ENCODE assay signal across 8 mouse cellular contexts in genomic region chr16:4624481-4625110, GRCm38 (mm10). TPM values are rescaled to one million over a fixed set of nuclear protein-coding genes. Genes with fewer than 3 reads are reported as not detected.
DNase-seq lines count a peak whose midpoint lies in the region; ATAC-seq and TF ChIP-seq lines count a peak whose summit lies in the region.

Gene Pam16 (minus strand): TSS chr16:4624988.

- peak within 1 kb of the TSS; percentile 80 for H3K9ac ChIP-seq in forebrain, embryonic 12.5 days
- peak within 1 kb of the TSS; percentile 92 for H3K9ac ChIP-seq in heart, postnatal 0 days (replicated peaks; ENCODE audit: low read depth, low read length)
- peak within 1 kb of the TSS; percentile 87 for H3K9ac ChIP-seq in liver, embryonic 16.5 days (ENCODE audit: low read depth, low read length)
- H3K9ac ChIP-seq in neural tube, embryonic 13.5 days = peak within 1 kb of the TSS; percentile 87

- peak within 1 kb of the TSS; percentile 80 for H3K27ac ChIP-seq in forebrain, embryonic 12.5 days
- peak within 1 kb of the TSS; percentile 89 for H3K27ac ChIP-seq in heart, postnatal 0 days (ENCODE audit: low read depth)
- H3K27ac ChIP-seq in liver, embryonic 16.5 days (ENCODE audit: low read length) = peak within 1 kb of the TSS; percentile 85
- peak within 1 kb of the TSS; percentile 89 for H3K27ac ChIP-seq in neural tube, embryonic 13.5 days (replicated peaks)
- peak within 1 kb of the TSS; percentile 89 for H3K27ac ChIP-seq in testis, adult 2 months (ENCODE audit: control insufficient read depth, insufficient read depth, low read depth, low read length)

- peak within 1 kb of the TSS; percentile 77 for H3K4me2 ChIP-seq in forebrain, embryonic 12.5 days
- H3K4me2 ChIP-seq in heart, postnatal 0 days (ENCODE audit: low read depth, low read length) = peak within 1 kb of the TSS; percentile 69
- peak within 1 kb of the TSS; percentile 74 for H3K4me2 ChIP-seq in liver, embryonic 16.5 days (ENCODE audit: low read depth, low read length)
- H3K4me2 ChIP-seq in neural tube, embryonic 13.5 days = peak within 1 kb of the TSS; percentile 72

- peaks cover 23% of the 10 kb centered on the region for H3K4me1 ChIP-seq in forebrain, embryonic 12.5 days
- peaks cover 14% of the 10 kb centered on the region for H3K4me1 ChIP-seq in heart, postnatal 0 days (ENCODE audit: control insufficient read depth, insufficient read depth)
- peaks cover 20% of the 10 kb centered on the region for H3K4me1 ChIP-seq in liver, embryonic 16.5 days (ENCODE audit: control insufficient read depth, low read depth, low read length)
- H3K4me1 ChIP-seq in neural tube, embryonic 13.5 days (replicated peaks) = peaks cover 28% of the 10 kb centered on the region
- H3K4me1 ChIP-seq in testis, adult 2 months (ENCODE audit: control insufficient read depth, insufficient read depth, low read length) = peaks cover 6% of the 10 kb centered on the region

- TF ChIP-seq CTCF in heart, postnatal 0 days (IDR thresholded peaks at IDR 0.05; ENCODE audit: low read depth) = no peak
- TF ChIP-seq CTCF in testis, adult 2 months (IDR thresholded peaks at IDR 0.05; ENCODE audit: control insufficient read depth, insufficient read depth, insufficient replicate concordance, low read depth, low read length) = no peak

- no peaks in the 10 kb centered on the region for H3K9me3 ChIP-seq in forebrain, embryonic 12.5 days
- H3K9me3 ChIP-seq in heart, postnatal 0 days (replicated peaks; ENCODE audit: control insufficient read depth, low read length) = no peaks in the 10 kb centered on the region
- no peaks in the 10 kb centered on the region for H3K9me3 ChIP-seq in liver, embryonic 16.5 days (replicated peaks; ENCODE audit: control insufficient read depth, low read length)
- H3K9me3 ChIP-seq in neural tube, embryonic 13.5 days = no peaks in the 10 kb centered on the region

- under 1% methylated on average over 56 of the region's 56 CpGs for WGBS in forebrain, embryonic 12.5 days
- WGBS in heart, postnatal 0 days = under 1% methylated on average over 55 of the region's 56 CpGs
- WGBS in liver, embryonic 16.5 days (ENCODE audit: insufficient replicate concordance) = under 1% methylated on average over 56 of the region's 56 CpGs
- WGBS in neural tube, embryonic 13.5 days = under 1% methylated on average over 56 of the region's 56 CpGs

- H3K27me3 ChIP-seq in forebrain, embryonic 12.5 days = no peaks in the 10 kb centered on the region
- no peaks in the 10 kb centered on the region for H3K27me3 ChIP-seq in heart, postnatal 0 days (ENCODE audit: control insufficient read depth, insufficient read depth, low read length)
- no peaks in the 10 kb centered on the region for H3K27me3 ChIP-seq in liver, embryonic 16.5 days (ENCODE audit: control insufficient read depth, insufficient read depth, low read depth, low read length)
- no peaks in the 10 kb centered on the region for H3K27me3 ChIP-seq in neural tube, embryonic 13.5 days
- H3K27me3 ChIP-seq in testis, adult 2 months (ENCODE audit: control insufficient read depth, insufficient read depth, low read length) = no peaks in the 10 kb centered on the region

- peaks cover 5% of the 10 kb centered on the region; the same call in 1 of the 2 replicates for H3K36me3 ChIP-seq in forebrain, embryonic 12.5 days (replicated peaks)
- peaks cover 6% of the 10 kb centered on the region for H3K36me3 ChIP-seq in heart, postnatal 0 days (replicated peaks; ENCODE audit: control insufficient read depth, insufficient read depth, low read length)
- no peaks in the 10 kb centered on the region; the same call in 1 of the 2 replicates for H3K36me3 ChIP-seq in liver, embryonic 16.5 days (ENCODE audit: control insufficient read depth, insufficient read depth)
- peaks cover 18% of the 10 kb centered on the region for H3K36me3 ChIP-seq in neural tube, embryonic 13.5 days
- H3K36me3 ChIP-seq in testis, adult 2 months (ENCODE audit: control insufficient read depth, insufficient read depth, low read length) = no peaks in the 10 kb centered on the region

- peak; percentile 69 to 79 for DNase-seq in CD8-positive naive resting alpha-beta T cell, adult 2 months (ENCODE audit: low read depth in 2 of 2, low spot score in 2 of 2)
- DNase-seq in c-Kit-positive CD71-negative TER-119-negative erythroid progenitor cells, embryonic 14.5 days (ENCODE audit: low read depth) = peak; percentile 85
- peak; percentile 90 for DNase-seq in heart, postnatal 0 days (ENCODE audit: low spot score)
- DNase-seq in kidney, postnatal 4 days = peak; percentile 94 to 96

- no peak for TF ChIP-seq EP300 in heart, postnatal 0 days (IDR thresholded peaks at IDR 0.05; ENCODE audit: low read depth)

- peak; percentile 92 for ATAC-seq in forebrain, embryonic 12.5 days (ENCODE audit: low FRiP score)
- peak; percentile 90 for ATAC-seq in heart, postnatal 0 days (ENCODE audit: insufficient read depth, low read depth)
- peak; percentile 92 for ATAC-seq in liver, embryonic 16.5 days (ENCODE audit: low read depth)
- ATAC-seq in neural tube, embryonic 13.5 days (ENCODE audit: low read depth) = peak; percentile 84

- TF ChIP-seq POLR2A in testis, adult 2 months (IDR thresholded peaks at IDR 0.05; ENCODE audit: control insufficient read depth, low read depth, low read length) = peak; percentile 81

- H3K4me3 ChIP-seq in forebrain, embryonic 12.5 days (replicated peaks) = peak within 1 kb of the TSS; percentile 78
- H3K4me3 ChIP-seq in heart, postnatal 0 days (ENCODE audit: low read depth, low read length) = peak within 1 kb of the TSS; percentile 88
- peak within 1 kb of the TSS; percentile 81 for H3K4me3 ChIP-seq in liver, embryonic 16.5 days (ENCODE audit: low read depth, low read length)
- peak within 1 kb of the TSS; percentile 74 for H3K4me3 ChIP-seq in neural tube, embryonic 13.5 days
- H3K4me3 ChIP-seq in testis, adult 2 months (ENCODE audit: control insufficient read depth, low read depth, low read length) = peak within 1 kb of the TSS; percentile 98

RNA-seq across cellular contexts. Expression of gene Pam16, which starts in this region (rescaled TPM):
- polyA plus RNA-seq in forebrain, embryonic 12.5 days (2016; fragmentation: Nextera tagmentation; extraction: Ambion mirVana) = 114 TPM in 2 replicates
- total RNA-seq in heart, postnatal 0 days (2014; rRNA removed; ENCODE audit: low replicate concordance) = 23.9 and 74.9 TPM in 2 replicates
- 172 and 184 TPM in 2 replicates for polyA plus RNA-seq in heart, postnatal 0 days (2015; fragmentation: Nextera tagmentation; extraction: Ambion mirVana)
- 50.8 and 54.5 TPM in 2 replicates for polyA plus RNA-seq in liver, embryonic 16.5 days (2015; fragmentation: Nextera tagmentation; extraction: Ambion mirVana)
- 152 and 169 TPM in 2 replicates for polyA plus RNA-seq in neural tube, embryonic 13.5 days (2015; fragmentation: Nextera tagmentation; extraction: Ambion mirVana)
- polyA plus RNA-seq in testis, adult 2 months (2012; rRNA removed) = 104 and 114 TPM in 2 replicates

Comparison
In these comparisons a context has a peak if more than half of its experiments do, and no peak if none do; other contexts are left out.
1. Peak in every context shown above with its lines: DNase-seq, ATAC-seq, H3K4me3 ChIP-seq and H3K27ac ChIP-seq.